9 mouse cellular contexts compared by ENCODE assay signal in the genomic region with DNA sequence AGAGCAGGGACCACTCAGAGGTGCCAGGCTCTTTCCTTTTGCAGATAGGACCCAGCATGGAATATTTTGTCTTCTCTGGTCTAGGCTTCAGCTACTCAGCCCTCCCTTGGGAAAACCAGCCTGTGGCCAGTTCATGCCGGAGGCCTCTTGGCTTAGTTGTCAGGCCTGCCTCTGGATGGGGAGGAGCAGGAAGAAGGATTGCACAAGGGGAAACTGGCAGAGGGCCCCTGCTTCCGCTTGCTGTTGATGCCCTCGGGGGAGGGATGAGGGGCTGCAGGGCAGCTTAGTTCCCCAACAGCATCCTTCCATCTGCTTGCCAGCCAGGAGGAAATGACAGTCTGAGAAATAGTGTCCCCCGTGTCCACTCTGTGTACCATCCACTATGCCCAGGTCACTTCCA. TPM values are rescaled to one million over a fixed set of nuclear protein-coding genes. Genes with fewer than 3 reads are reported as not detected.
DNase-seq lines count a peak whose midpoint lies in the region; ATAC-seq lines count a peak whose summit lies in the region.
"Had no signal": no experiment of that assay in that cellular context is flagged by ENCODE, and none has a peak within 500 bp of the region (broad histone marks: within the 10 kb centered on the region; RNA-seq: fewer than 3 reads in every experiment).

No protein-coding gene starts in this region.

- ATAC-seq in megakaryocyte, adult 5-6 weeks (ENCODE audit: poor library complexity, severe bottlenecking) = peak; percentile 60
- ATAC-seq in midbrain, embryonic 15.5 days (replicated peaks) = no peak
- ATAC-seq in forebrain, embryonic 12.5 days (ENCODE audit: low FRiP score) = no peak

- no peak overlapping the region for H3K4me2 ChIP-seq in midbrain, embryonic 15.5 days
- H3K4me2 ChIP-seq in forebrain, embryonic 12.5 days = no peak overlapping the region

- no peak overlapping the region for H3K27ac ChIP-seq in midbrain, embryonic 15.5 days
- no peak overlapping the region for H3K27ac ChIP-seq in forebrain, embryonic 12.5 days

- DNase-seq in layer of hippocampus, adult 11-12 months (ENCODE audit: low spot score) = peak; percentile 50
- no peak for DNase-seq in layer of hippocampus, postnatal 10 days (ENCODE audit: low spot score in 2 of 2)
- peak; percentile 78 for DNase-seq in gastrocnemius, adult 18-20 months (ENCODE audit: low spot score)
- peak; percentile 68 for DNase-seq in kidney, postnatal 10 days
- no peak for DNase-seq in cerebellum, adult 11-12 months

- H3K9ac ChIP-seq in midbrain, embryonic 15.5 days = no peak overlapping the region
- no peak overlapping the region for H3K9ac ChIP-seq in forebrain, embryonic 12.5 days

- H3K27me3 ChIP-seq in midbrain, embryonic 15.5 days (replicated peaks) = no peaks in the 10 kb centered on the region
- H3K27me3 ChIP-seq in forebrain, embryonic 12.5 days = peaks cover 4% of the 10 kb centered on the region; the same call in 1 of the 2 replicates

- H3K4me1 ChIP-seq in midbrain, embryonic 15.5 days = no peaks in the 10 kb centered on the region; the same call in 1 of the 2 replicates
- H3K4me1 ChIP-seq in forebrain, embryonic 12.5 days = peaks cover 4% of the 10 kb centered on the region; the same call in 1 of the 2 replicates

- WGBS in midbrain, embryonic 15.5 days = 70% methylated on average over 4 of the region's 4 CpGs
- 78% methylated on average over 4 of the region's 4 CpGs for WGBS in forebrain, embryonic 12.5 days

- H3K4me3 ChIP-seq in midbrain, embryonic 15.5 days = no peak overlapping the region
- H3K4me3 ChIP-seq in forebrain, embryonic 12.5 days (replicated peaks) = no peak overlapping the region

- no peaks in the 10 kb centered on the region for H3K36me3 ChIP-seq in midbrain, embryonic 15.5 days (replicated peaks)
- H3K36me3 ChIP-seq in forebrain, embryonic 12.5 days (replicated peaks) = no peaks in the 10 kb centered on the region

- no peaks in the 10 kb centered on the region for H3K9me3 ChIP-seq in midbrain, embryonic 15.5 days
- no peaks in the 10 kb centered on the region for H3K9me3 ChIP-seq in forebrain, embryonic 12.5 days

RNA-seq across cellular contexts. Expression of gene Krt80, which starts 4.9 kb away (rescaled TPM):
- under 1 TPM in 1 of 2 experiments, not detected in 1; 0.23 TPM for total RNA-seq in layer of hippocampus, postnatal 10 days (2021)
- 1 to 10 TPM; 1.4 to 3.8 TPM for total RNA-seq in gastrocnemius, adult 18-20 months (2021)
- total RNA-seq in megakaryocyte, adult 5-6 weeks (2015) = 44.3 and 45.8 TPM in 2 replicates
- total RNA-seq in megakaryocyte, adult 5-6 weeks (2017) = 31.7 and 37.8 TPM in 2 replicates
- polyA plus RNA-seq in midbrain, embryonic 15.5 days (2015; fragmentation: Nextera tagmentation; extraction: Ambion mirVana) = 0.09 and 0.23 TPM in 2 replicates
- polyA plus RNA-seq in forebrain, embryonic 12.5 days (2016; fragmentation: Nextera tagmentation; extraction: Ambion mirVana) = not detected in 2 replicates
- polyA plus RNA-seq: embryonic facial prominence, embryonic 11.5 days had no signal

RNA-seq across cellular contexts. Expression of gene Krt7, which starts 36.0 kb away (rescaled TPM):
- not detected for total RNA-seq in layer of hippocampus, postnatal 10 days (2021)
- total RNA-seq in gastrocnemius, adult 18-20 months (2021) = under 1 TPM in 1 of 2 experiments, not detected in 1; 0.14 TPM
- total RNA-seq in megakaryocyte, adult 5-6 weeks (2015) = 0.85 and 1.1 TPM in 2 replicates
- total RNA-seq in megakaryocyte, adult 5-6 weeks (2017) = 1.5 and 2.8 TPM in 2 replicates
- 0.52 and 0.62 TPM in 2 replicates for polyA plus RNA-seq in midbrain, embryonic 15.5 days (2015; fragmentation: Nextera tagmentation; extraction: Ambion mirVana)
- polyA plus RNA-seq in forebrain, embryonic 12.5 days (2016; fragmentation: Nextera tagmentation; extraction: Ambion mirVana) = 3.9 and 6.4 TPM in 2 replicates

Comparison
In these comparisons a context has a peak if more than half of its experiments do, and no peak if none do; other contexts are left out.
1. DNase-seq: peak in layer of hippocampus, adult 11-12 months (single experiment), gastrocnemius, adult 18-20 months (single experiment) and kidney, postnatal 10 days (single experiment); none in layer of hippocampus, postnatal 10 days (0 of 2) and cerebellum, adult 11-12 months (single experiment).
2. RNA of gene Krt80, which starts 4.9 kb away (total RNA-seq): 31.7 to 45.8 TPM in megakaryocyte, adult 5-6 weeks; 1.4 to 3.8 TPM in gastrocnemius, adult 18-20 months and 0.23 TPM in layer of hippocampus, postnatal 10 days; every median in the first group is over 4 times any median in the second.